Mouse (Mus musculus) bone marrow, adult 2 months (tissue): ENCODE data around the gene BC051142.

ENCODE experiments used
- CTCF ChIP-seq: fragments of 200-500 bp; IDR thresholded peaks from 2 replicates; pipeline ENCODE4 v1.5.1; 2011; ENCODE audit warnings: low read length, control low read depth; ENCODE audit not compliant: control insufficient read depth, insufficient read depth
- POLR2A ChIP-seq: fragments of 200-500 bp; IDR thresholded peaks from 2 replicates; pipeline ENCODE4 v1.6.1; 2011; ENCODE audit warnings: low read depth, mild to moderate bottlenecking, control low read depth, low read length, borderline replicate concordance; ENCODE audit not compliant: control insufficient read depth

- TF ChIP-seq POLR2A: no peak
- no peak for TF ChIP-seq CTCF
These were observed 39.0 kb downstream of the BC051142 start for GRCm38 (mm10) chr17:34437606-34438005.
